Mouse (Mus musculus) layer of hippocampus, adult 9-11 months (tissue): ENCODE data around the gene Arl14.
"Not testable (repeated sequence)": the region's sequence is repeated elsewhere in the genome, so short reads cannot be mapped to it uniquely, and the experiment has no call there.

Experiments
- DNase-seq: peaks from one replicate; pipeline ENCODE4 v3.0.0; 2022

Arl14 gene

DNA sequence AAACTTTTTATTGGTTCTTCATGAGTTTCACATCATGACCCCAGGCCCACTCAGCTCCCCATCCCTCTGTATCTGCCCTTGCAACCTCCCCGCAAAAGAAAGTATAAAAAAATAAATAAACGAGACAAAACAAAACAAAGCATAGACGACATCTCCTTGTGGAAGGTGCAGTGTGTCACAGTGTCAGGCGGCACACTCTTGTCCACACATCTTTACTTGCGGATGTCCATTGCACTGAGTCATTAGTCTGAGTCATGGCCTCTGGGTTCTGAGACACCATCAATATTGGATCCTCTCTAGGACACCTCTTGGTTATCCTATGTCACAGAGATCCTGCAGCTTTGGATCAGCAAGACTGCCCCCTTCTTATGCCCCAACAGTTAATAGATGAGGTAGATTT lies 7.7 kb upstream of the Arl14 start:
- no peak for DNase-seq

DNA sequence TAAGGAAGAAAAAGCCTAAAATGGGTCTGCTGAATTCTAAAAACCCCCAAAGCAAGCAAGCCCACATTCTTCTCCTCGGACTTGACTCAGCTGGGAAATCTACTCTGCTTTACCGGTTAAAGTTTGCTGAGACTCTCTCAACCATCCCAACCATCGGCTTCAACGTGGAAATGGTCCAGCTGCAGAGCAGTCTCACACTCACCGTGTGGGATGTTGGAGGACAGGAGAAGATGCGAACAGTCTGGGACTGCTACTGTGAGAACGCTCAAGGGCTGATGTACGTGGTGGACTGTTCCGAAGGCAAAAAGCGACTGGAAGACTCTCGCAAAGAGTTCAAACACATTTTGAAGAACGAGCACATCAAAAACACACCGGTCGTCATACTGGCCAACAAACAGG lies 282 bp downstream of the Arl14 start:
- no peak for DNase-seq

DNA sequence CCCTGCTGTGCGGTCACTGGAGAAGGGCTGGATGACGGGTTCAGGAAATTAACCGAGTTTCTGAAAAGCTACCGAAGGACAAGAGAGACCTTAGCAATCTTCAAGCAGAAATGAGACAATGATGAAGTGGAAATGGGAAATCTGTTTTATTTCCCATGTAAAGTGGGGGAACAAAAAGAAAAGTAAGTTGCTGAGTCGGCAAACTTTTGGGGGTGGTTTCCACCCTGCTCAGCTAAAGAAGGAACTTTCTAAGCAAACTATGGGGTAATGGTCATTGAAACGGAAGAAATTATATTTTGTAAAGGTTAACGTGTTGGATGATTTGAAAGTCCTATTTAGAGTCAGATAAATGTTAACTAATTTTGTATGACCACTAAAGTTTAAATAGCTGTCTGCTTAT lies 768 bp downstream of the Arl14 start:
- no peak for DNase-seq

DNA sequence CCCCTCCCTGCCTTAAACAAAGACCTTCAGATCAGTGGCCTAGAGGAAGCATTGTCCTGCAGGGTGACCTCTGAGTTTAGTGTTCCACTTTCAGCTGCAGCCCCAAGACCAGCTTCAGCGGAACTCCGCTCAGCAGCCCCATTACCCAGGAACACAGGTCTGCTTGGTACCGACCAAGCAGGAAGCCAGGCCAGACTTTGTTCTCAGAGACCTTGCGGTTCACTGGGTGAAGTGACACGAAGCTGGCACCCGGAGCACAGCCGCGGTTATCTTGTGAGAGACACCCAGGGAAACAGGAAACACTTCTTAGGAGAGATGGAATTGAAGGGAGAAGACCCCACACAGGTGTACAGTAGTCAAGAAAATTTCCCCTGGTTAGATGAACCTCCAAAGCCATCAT lies 1.4 kb downstream of the Arl14 start:
- DNase-seq = no peak

DNA sequence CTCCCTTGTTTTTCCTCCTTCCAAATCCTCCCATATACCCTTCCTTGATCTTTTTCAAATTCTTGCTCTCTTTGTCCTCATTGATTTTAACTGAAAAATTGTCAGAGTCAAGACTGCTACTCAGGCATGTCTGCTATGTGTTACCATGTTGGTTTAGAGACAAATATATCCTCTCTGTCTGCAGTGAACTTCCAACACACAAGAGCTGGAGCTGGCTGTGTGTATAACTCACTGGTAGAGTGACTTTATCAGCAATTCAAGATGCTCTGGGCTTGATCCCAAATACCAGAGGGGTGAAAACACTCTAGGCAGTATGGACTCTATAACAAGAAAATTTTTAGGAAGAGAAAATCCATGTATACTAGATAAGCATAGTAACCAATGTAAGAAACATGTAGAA lies 2.8 kb downstream of the Arl14 start:
- DNase-seq = no peak

DNA sequence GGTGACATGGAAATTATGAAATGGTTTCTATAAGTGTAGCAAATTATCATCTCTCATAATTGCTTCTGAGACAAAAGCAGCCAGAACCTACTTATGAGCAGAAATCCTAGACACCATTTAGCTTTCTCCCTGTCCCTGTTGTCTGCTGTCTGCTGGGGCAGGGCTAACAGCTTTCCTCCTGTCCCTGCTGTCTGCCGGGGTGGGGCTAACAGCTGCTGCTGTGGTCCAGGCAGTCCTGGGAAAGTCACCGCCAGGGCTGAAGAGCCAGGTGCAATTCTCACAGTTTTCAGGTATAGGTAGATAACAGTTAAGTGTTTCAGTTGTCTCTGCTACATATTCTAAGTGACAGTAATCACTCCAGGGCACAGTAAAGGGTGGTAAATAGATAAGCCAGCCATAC lies 4.3 kb downstream of the Arl14 start:
- DNase-seq = no peak

DNA sequence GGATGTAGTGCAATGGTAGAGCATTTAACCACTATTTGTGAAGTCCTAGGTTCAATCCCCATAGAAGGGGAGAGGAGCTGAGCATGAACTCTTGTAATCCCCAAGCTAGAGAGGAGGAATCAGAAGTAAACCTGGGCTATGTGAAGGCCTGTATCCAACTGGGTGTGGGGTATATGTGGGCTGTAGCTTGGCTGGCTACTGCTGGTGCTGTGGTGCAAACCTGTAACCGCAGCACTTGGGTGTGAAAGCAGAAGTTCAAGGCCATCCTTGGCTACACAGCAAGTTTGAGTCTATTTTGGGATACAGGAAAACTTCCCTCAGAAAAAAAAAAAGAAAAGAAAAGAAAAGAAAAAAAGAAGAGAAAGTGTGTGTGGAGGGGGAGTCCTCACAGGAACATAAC lies 5.8 kb downstream of the Arl14 start:
- no peak for DNase-seq

DNA sequence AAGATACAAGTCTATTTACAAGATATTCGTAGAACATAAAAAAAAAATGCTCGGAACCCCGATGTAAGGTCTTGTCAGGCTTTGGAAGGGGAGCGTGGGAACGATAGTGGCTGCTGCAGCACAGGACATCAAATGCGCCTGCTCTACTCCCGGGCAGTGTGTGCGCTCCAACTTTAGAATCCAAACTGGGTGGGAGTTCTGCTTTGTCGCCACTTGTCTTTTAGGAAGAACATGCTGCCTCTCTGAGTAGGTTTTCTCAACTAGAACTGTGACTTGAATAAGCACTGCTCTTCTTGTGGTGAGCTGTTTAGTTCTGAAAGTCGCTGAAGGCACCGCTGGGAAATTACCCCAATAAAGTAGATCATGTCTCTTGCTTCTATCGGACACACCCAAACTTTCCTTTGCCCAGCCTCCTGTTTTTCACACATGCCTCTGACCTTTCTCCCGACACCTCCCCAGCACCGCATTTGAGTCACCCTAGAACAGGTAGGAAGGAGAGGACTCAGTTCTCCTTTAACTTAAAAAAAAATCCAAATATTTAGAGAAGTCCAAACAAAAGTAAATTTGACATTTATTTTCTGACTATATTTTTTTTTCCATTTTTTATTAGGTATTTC lies 9.4 kb downstream of the Arl14 start:
- DNase-seq = no peak

DNA sequence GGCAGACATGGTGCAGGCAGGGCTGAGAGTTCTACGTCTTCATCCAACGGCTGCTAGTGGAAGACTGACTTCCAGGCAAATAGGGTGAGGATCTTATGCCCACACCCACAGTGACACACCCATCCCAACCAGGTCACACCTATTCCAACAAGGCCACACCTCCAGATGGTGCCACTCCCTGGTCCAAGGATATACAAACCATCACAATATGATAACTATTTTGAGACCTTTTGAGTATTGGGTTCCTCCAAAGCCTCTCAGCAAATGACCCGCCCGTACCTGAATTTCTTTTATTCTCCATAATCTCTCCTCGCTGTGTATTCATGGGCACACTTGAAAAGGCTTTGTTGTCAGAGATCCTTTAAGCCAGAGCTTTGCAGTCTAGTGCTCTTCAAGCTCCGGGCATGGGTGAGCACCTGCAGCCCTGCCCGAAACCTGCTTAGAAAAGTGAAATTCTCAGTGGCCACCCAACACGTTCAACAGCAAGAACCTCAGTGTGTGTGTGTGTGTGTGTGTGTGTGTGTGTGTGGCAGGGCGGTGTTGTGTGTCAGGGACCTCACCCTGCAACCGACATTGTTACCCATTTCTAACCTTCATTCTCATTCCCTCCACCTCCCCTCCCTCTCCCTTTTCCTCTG lies 11.5 kb downstream of the Arl14 start:
- DNase-seq = not testable (repeated sequence)

DNA sequence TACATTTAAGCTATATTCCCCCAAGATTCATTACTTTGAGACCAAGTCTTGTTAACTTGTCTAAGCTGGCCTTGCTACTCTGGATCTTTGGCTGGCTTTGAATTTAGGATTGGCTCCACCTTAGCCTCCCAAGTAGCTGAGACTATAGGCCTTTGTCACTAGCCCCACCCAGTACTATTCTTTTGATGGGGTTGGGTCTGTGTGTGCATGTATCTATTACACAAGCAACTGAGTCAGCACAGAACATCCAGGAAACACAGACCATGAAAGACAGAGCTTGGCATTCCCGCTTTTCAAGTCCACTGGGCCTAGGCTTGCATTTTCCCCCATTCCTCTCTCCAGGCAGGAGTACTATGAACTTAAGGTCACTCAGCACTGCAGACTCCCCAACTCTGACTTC lies 12.3 kb downstream of the Arl14 start:
- no peak for DNase-seq

DNA sequence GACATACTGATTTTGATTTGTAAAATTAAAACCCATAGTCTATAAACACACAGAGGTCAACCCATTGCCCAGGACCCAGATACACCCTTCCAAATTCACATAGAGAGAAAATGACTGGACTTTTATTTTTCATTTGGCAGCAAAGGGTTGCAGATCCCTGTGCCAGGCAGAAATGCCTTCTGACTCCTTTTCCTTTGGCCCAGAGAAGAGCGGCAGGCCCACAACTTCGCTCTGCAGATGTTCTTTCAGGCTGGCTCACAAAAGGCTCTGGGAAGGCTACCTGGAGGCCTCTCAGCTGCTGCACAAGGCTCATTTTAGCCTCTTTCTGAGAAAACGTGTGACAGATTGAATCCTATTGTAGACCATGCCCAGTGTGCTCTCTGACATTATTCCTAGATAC lies 13.6 kb downstream of the Arl14 start:
- no peak for DNase-seq

DNA sequence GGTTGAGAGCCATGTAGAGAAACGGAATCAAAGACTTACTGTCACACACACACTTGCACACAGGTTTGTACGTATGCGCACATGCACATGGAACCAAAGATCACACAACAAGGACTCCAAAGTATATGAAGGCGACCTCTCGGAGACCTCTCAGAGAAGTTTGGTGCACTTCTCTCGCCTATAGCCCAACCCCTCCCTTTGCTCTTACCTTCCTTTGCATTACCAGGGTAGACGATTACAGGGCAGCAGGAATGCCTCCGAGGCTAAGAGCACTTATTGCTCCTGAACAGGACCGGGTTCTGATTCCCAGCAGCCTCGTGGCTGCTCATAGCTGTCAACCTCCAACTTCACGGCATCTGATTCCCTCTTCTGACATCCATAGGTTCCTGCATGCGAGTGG lies 14.3 kb downstream of the Arl14 start:
- no peak for DNase-seq

DNA sequence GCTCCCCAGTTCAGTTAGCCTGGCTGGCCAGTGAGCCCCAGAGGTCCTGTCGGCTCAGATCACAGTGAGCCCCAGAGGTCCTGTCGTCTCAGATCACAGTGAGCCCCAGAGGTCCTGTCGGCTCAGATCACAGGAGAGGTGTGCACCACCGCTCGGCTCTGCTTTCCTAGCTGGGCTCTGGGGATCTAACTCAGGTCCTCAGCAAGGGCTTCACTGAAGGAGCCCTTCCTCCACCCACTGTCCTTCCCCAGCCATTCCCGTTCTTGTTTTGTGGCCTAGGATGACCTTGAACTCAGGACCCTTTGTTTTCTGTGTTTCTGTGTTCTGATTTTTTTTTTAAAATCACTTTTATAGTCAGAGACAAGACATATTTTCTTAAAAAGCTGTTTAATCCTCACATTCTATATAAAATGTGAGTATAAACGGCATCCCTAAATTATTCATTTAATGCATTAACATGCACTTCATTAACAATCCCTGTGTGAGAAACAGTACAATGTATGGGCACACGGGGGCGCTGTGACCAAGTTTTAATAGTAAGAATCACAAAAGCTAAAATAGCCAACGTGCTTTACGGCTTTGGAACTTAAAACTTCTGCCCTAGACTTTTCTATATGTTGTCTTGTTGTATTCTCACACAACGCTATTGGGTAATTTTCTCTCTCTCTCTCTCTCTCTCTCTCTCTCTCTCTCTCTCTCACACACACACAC lies 16.1 kb downstream of the Arl14 start:
- DNase-seq = peak; percentile 19

DNA sequence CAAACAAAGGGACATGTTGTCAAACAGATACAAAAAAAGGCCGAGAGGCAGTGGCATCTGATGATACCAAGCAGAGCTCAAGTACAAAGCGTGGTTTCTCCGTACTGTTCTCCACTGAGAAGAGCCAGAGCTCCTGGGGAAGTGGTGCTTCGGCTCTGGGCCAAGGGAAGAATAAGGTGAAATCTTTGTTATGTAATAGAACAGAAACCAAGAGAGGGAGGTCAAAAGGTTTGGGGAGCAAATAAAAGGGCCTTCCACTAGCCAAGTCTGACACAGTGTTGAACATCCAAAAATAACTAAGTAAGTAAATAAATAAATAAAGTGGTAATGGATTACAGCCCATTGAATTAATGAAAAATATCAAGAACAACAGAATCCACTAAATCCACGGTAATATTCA lies 17.0 kb downstream of the Arl14 start:
- no peak for DNase-seq

DNA sequence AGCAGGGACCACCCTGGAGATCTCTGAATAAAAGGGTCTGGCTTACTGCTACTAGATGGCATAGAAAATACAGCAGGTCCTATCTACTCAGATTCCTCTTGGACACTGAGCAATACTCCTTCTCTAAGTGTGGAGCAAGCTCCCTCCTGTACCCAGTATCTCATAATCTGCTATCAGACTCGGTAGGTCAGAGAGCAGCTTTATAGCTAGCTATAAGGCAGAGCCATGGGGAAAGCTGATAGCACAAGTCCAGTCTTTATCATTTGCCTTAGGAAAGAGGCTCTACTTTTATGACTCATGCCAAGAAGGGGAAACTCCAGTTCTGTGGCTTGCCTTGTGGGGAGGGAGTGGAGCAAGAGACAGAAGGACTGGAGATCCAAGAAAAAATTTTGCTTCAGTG lies 18.8 kb downstream of the Arl14 start:
- no peak for DNase-seq

DNA sequence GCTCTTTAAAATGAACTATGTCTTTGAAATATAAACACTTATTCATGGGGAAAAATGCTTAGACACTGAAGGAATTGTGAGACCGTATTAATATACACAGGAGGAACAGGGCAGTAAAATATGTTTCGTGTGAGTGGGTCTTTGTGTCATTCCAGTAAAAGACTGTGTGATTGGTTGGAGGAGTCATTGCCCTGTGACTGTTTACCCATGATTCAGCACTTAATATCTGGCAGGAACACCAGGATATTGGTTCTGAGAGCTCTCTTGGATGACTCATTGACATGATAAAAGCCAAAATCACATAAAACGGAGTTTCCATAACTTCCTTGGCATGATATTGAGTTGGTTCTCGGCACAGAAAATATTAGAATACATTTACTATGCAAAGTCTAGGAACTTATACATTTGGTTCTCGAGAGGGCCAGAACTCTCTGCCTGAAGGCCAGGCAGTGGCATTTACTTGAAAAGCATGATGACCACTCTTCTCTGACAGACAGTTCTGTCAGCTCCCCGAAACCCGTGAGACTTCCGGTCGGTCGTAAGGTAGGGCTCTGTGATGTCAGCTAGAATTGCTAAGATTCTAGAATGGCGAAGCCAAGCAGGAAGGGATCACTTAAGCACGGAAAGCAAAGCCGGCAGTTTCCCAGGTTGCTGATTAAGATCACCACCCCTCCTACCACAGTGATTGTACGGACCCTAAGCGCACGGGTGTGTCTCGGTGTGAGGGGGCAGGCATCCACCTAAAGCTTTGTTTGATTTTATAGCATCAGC lies 31.1 kb downstream of the Arl14 start:
- no peak for DNase-seq

DNA sequence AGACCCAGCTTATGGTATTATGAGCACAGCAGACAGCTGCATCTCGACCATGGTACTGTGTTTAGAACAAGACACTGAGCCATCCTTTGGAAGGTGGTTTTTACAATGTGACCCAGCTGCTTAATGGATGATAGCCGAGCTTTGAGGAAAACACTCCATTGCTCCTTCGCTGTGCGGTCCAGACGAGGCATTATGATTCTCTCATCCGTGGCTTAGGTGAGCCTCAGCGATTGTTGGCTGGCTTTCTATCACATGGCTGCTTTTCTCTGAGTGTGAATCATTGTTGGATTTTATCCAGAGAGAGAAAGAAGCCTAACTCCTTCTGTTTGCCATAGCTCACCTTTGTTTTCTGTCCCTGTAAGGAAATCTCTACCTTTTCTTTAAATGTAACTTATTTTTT lies 32.5 kb downstream of the Arl14 start:
- DNase-seq = no peak

DNA sequence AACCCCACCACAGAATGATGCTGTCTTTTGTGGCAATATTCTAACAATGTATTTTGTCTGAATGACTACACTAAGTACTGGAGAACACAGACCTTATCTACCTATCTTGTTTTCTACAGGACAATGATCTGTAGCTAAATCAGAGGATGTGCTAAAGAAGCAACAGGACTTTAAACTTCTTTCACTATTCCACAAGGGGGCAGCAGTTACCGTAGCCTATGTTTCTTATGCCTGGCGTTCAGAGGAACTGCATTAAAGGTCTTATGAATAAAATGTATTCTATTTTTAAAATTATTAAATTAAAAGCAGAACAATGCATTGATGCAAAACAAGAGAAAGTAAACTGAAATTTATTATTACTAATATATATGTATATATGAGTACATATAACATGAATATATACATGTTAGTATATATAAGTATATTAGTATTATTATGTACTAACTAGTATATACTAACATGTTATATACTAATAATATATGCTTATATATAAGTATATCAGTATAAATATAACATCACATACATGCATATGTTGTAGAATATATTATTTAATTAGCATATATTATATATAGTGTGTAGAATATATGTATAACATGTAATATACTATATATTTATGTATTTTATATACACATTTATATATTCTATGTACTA lies 35.0 kb downstream of the Arl14 start:
- no peak for DNase-seq

DNA sequence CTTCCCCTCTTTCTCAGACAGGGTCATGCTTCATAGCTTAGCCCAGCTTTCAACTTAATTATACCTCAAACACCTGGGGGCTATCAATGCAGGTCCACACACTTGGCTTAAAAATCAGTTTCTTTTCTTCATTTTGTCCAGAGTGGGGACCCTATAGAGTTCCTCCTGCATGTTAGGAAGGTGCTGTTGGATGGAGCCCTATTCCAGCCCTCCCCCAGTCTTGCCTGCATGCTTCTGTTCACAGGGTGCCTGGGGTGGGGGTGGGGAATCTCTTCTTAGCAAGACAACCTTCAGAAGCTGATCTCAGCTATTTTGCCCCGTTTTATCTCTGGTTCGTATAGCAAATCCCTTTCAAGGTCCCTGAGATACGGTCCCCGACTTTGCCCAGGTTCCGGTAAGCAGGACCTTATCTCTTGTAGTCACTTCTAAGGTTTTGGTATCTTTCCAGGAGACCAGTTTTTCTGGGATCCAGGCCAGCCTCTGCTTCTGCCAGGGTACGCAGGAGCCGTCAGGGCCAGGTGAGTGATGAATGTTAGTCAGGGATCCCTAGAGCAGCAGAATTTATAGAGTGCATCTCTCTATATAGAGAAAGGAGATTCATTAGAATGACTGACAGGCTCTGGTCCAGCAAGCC lies 40.9 kb downstream of the Arl14 start:
- DNase-seq = no peak

DNA sequence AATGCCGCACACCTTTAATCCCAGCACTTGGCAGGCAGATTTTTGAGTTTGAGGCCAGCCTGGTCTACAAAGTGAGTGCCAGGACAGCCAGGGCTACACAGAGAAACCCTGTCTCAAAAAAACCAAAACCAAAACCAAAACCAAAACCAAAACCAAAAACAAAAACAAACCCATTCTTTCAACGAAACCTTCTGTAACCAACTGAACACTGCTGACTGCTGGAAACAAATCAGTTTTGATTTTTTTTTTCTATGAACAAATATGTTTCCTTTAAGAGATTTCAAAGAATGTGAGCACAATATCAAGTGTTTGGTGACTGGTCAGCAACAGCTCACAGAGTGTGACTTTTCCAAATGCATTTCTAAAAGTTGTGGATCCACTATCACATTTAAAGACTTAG lies 42.1 kb downstream of the Arl14 start:
- not testable (repeated sequence) for DNase-seq

DNA sequence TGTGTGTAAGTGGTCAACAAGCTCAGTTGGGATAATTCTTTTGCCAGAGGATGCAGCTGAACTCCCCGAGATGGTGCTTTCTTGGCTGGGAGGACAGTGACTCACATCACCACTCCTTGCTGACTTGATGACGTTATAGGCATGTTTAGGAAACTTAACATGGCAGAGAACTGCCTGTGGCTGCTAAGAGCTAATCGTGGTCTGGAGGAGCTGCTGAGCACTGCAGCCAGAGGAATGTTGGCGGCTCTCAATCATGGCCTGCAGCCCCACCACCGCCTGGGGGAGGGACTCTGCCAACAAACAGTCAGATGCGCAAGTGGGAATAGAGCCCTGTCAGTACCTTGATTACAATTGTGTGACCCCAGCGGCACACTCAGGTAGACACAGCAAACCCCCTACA lies 49.6 kb downstream of the Arl14 start:
- no peak for DNase-seq
